Mouse (Mus musculus) C2C12 (cell line): ENCODE data around the gene Gse1. TPM values are rescaled to one million over a fixed set of nuclear protein-coding genes. Genes with fewer than 3 reads are reported as not detected.

Experiments used
- H3K27me3 ChIP-seq: one replicate; pipeline ENCODE4 v1.6.1; 2011; ENCODE audit not compliant: control insufficient read depth, insufficient read depth, insufficient read length
- H3K36me3 ChIP-seq: one replicate; pipeline ENCODE4 v1.6.1; 2011; ENCODE audit not compliant: control insufficient read depth, insufficient read depth
- H3K4me3 ChIP-seq: one replicate; pipeline ENCODE4 v1.5.1; 2011; ENCODE audit warnings: mild to moderate bottlenecking, control low read depth; ENCODE audit not compliant: poor library complexity, insufficient read depth, severe bottlenecking
- H3K79me2 ChIP-seq: one replicate; pipeline ENCODE4 v1.6.1; 2011; ENCODE audit not compliant: control insufficient read depth, insufficient read depth
- H3K79me3 ChIP-seq: one replicate; pipeline ENCODE4 v1.6.1; 2011; ENCODE audit warnings: low read depth, control low read depth
- H3ac ChIP-seq: one replicate; pipeline ENCODE3; 2011; ENCODE audit warnings: low read depth; ENCODE audit not compliant: control insufficient read depth, insufficient read length
- CEBPB ChIP-seq: IDR thresholded peaks from one replicate; pipeline ENCODE4 v1.6.1; 2011; ENCODE audit warnings: low read depth, mild to moderate bottlenecking, control low read depth, moderate library complexity
- CTCF ChIP-seq: IDR thresholded peaks from one replicate; pipeline ENCODE4 v1.5.1; 2011; ENCODE audit not compliant: control insufficient read depth, insufficient read depth, insufficient read length
- FOSL1 ChIP-seq: IDR thresholded peaks from one replicate; pipeline ENCODE4 v1.8.0; 2011; ENCODE audit warnings: mild to moderate bottlenecking, low read length; ENCODE audit not compliant: poor library complexity, insufficient read depth, severe bottlenecking
- MAX ChIP-seq: IDR thresholded peaks from one replicate; pipeline ENCODE4 v1.6.1; 2011; ENCODE audit warnings: mild to moderate bottlenecking, control low read depth
- MYOD1 ChIP-seq: IDR thresholded peaks from one replicate; pipeline ENCODE4 v1.6.1; 2011; ENCODE audit warnings: low read depth; ENCODE audit not compliant: control insufficient read depth, insufficient read length
- MYOG ChIP-seq: IDR thresholded peaks from one replicate; pipeline ENCODE4 v1.6.1; 2011; ENCODE audit not compliant: control insufficient read depth, insufficient read length; ENCODE audit errors: extremely low read depth
- USF1 ChIP-seq: IDR thresholded peaks from one replicate; pipeline ENCODE4 v1.6.1; 2011; ENCODE audit warnings: low read depth, mild to moderate bottlenecking, control low read depth, moderate library complexity
- polyA plus RNA-seq: library from polyadenylated mRNA; unstranded; fragments of >200 nt; fragmentation: generic; extraction: Trizol; gene quantifications from one replicate; pipeline ENCODE4 v1.2.1, GENCODE M21; 2012; ENCODE audit warnings: missing spikeins

Gene Gse1
- polyA plus RNA-seq, 1 experiment: 15.6 TPM

- H3K36me3 ChIP-seq: no peaks in the 10 kb centered on the region
- H3ac ChIP-seq: no peak overlapping the region
- H3K79me2 ChIP-seq: peaks cover 16% of the 10 kb centered on the region
- H3K27me3 ChIP-seq: no peaks in the 10 kb centered on the region
- H3K79me3 ChIP-seq: peaks cover 8% of the 10 kb centered on the region
- TF ChIP-seq CTCF (no peak), CEBPB (no peak), USF1 (peak; percentile 11), MYOD1 (peak; percentile 95), MAX (peak; percentile 46), FOSL1 (peak; percentile 80), MYOG (no peak)
- H3K4me3 ChIP-seq: no peak overlapping the region
Observed at GRCm38 (mm10) chr8:120225421-120226151, 2.7 kb upstream of the Gse1 start.

- Histone ChIP-seq H3K4me3 (peak overlapping the region; percentile 39), H3ac (peak overlapping the region; percentile 21), H3K27me3 (no peaks in the 10 kb centered on the region), H3K36me3 (no peaks in the 10 kb centered on the region), H3K79me3 (peaks cover 19% of the 10 kb centered on the region), H3K79me2 (peaks cover 29% of the 10 kb centered on the region)
- peak; percentile 25 for TF ChIP-seq MYOD1
- TF ChIP-seq CEBPB: no peak
Observed at GRCm38 (mm10) chr8:120226700-120227577, 1.3 kb upstream of the Gse1 start.

DNA sequence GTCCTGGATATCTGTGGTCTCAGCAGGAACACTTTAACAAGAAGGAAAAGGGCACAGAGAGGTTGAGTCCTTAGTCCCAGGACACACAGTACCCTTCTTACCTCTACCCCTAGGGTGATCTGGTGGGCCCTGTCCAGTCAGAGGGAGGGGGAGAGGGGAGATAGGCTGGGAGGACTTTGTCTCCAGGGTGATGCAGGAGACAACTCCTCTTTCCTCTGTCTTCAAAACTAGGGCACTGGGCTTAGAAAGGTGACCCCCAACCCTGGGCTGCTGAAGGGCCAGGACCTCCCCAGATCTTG lies 729 bp upstream of the Gse1 start:
- H3K79me2 ChIP-seq: peaks cover 35% of the 10 kb centered on the region
- peak overlapping the region; percentile 39 for H3K4me3 ChIP-seq
- H3K27me3 ChIP-seq: no peaks in the 10 kb centered on the region
- H3K36me3 ChIP-seq: peaks cover 2% of the 10 kb centered on the region
- TF ChIP-seq MAX (no peak), MYOD1 (no peak), CTCF (no peak), MYOG (no peak), CEBPB (no peak), USF1 (no peak), FOSL1 (no peak)
- peak overlapping the region; percentile 64 for H3ac ChIP-seq
- H3K79me3 ChIP-seq: peaks cover 22% of the 10 kb centered on the region

DNA sequence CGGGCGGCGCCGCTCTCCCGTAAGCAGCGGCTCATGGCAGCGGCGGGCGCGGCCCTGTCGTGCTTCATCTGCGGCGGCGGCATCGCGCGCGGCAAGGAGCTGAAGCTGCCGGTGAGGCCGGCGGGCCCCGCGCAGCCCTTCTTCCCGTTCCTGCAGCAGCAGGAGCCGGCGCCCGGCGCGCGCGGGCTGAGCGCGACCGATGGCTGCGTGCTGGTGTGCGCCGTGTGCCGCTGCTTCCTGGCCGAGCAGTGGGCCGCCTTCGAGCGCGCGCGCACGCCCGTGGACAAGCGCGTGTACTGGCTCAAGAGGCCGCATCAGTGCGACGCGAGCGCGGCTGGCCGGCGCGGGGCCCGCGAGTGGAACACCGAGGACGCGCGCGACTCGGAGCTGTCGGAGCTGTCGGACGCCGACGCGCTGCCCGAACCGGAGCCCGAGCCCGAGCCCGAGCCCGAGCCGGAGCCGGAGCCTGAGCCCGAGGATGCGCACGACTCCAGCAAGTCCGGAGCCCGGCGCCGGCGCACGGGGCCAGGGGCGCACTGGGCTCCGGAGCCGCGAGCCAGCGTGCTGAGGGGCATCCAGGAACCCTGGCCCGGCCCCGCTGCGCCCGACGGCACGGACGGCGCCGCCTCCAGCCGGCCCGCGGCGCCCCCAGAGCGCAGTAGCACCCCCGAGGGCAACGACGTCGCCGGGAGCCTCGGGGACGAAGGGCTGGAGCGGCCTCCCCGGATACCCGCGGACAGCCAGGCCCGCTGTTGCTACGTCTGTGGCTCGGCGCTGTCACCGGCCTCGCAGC lies 721 bp downstream of the Gse1 start:
- Histone ChIP-seq H3K27me3 (no peaks in the 10 kb centered on the region), H3K36me3 (peaks cover 10% of the 10 kb centered on the region), H3K79me3 (peaks cover 30% of the 10 kb centered on the region), H3ac (peak overlapping the region; percentile 70), H3K79me2 (peaks cover 50% of the 10 kb centered on the region), H3K4me3 (peak overlapping the region; percentile 39)
- no peak for TF ChIP-seq MYOG
- no peak for TF ChIP-seq USF1
- peak; percentile 16 for TF ChIP-seq MAX
- no peak for TF ChIP-seq CEBPB

- Histone ChIP-seq H3K4me3 (peak overlapping the region; percentile 39), H3K79me3 (peaks cover 34% of the 10 kb centered on the region), H3K79me2 (peaks cover 55% of the 10 kb centered on the region), H3K36me3 (peaks cover 14% of the 10 kb centered on the region), H3ac (peak overlapping the region; percentile 70), H3K27me3 (no peaks in the 10 kb centered on the region)
- no peak for TF ChIP-seq CTCF
- TF ChIP-seq MAX: no peak
- TF ChIP-seq MYOD1: no peak
- TF ChIP-seq FOSL1: no peak
- no peak for TF ChIP-seq CEBPB
- no peak for TF ChIP-seq MYOG
- no peak for TF ChIP-seq USF1
Observed at GRCm38 (mm10) chr8:120229574-120229916, 1.3 kb downstream of the Gse1 start.

GRCm38 (mm10) chr8:120230081-120230480 lies 1.8 kb downstream of the Gse1 start:
- Histone ChIP-seq H3K79me2 (peaks cover 61% of the 10 kb centered on the region), H3K4me3 (peak overlapping the region; percentile 39), H3K36me3 (peaks cover 18% of the 10 kb centered on the region), H3K79me3 (peaks cover 38% of the 10 kb centered on the region), H3ac (peak overlapping the region; percentile 70), H3K27me3 (no peaks in the 10 kb centered on the region)
- no peak for TF ChIP-seq USF1
- TF ChIP-seq MYOG: no peak
- TF ChIP-seq MYOD1: no peak
- TF ChIP-seq MAX: no peak
- no peak for TF ChIP-seq CTCF
- no peak for TF ChIP-seq FOSL1
- no peak for TF ChIP-seq CEBPB
